Mouse (Mus musculus): ENCODE measurements around the gene Rpl3.

The Rpl3 gene

DNA sequence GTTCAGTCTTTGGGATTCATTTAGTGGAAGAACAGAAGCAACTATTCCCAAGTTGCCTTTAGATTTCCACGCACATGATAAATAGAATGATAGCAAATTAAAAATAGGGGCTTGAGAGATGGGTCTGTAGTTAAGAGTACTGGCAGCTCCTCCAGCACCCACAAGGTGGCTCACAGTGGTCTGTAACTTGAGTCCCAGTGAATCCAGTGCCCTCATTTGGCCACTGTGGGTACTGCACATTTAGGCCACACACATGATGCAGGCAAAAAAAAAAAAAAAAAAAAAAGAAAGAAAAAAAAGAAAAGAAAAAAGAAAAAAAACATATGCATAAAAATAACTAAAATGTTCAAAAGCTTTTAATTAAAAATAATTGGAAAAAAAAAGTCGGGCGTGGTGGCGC is 3.0 kb downstream of the Rpl3 start:
- peak; percentile 97 to 98 for DNase-seq (ENCODE audit: low spot score in 2 of 2)

DNA sequence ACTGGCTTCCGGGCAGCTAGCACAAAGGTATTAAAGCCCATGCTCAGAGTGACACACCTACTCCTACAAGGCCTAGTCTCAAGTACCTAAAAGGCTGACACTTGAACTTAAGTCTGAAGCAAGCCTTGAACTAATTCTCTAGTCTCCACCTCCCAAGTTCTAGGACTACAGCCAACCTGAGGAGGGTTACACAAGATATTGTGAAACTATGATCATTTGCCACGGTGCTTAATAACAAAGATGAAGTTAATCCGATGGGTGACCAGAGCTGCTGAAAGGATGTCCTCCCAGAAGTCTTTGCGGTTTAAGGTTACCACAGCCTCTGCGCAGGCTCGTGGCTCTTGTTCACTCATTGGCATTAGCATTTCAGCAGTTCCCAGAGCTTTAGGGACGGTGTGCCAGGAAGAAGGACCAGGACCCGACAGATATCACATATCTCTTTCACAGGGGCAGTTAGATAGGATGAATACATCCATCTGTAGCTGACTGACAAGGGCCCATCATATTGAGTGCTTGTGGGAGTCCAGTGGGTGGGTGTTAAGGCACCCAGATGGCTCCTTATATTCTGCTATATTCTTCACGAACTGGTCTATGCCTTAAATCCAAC is 4.2 kb downstream of the Rpl3 start:
- no peak for DNase-seq (ENCODE audit: low spot score in 2 of 2)

DNA sequence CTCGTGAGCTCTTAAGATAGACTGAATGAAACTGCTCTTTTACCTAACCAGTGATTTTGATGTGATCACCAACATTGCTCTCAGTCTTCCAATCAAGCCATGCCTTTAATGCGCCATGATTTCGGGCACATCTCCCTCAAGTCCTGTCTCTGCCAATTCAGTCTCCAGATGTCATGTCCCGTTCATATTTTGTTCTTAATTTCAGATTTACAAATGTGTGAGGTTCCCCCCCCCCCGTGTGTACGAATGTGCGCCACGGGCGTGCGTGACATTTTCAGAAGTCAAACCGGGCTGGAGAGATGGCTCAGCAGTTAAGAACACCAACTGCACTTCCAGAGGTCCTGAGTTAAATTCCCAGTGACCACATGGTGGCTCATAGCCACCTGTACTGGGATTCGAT is 7.9 kb downstream of the Rpl3 start:
- no peak for DNase-seq (ENCODE audit: low spot score in 2 of 2)

DNA sequence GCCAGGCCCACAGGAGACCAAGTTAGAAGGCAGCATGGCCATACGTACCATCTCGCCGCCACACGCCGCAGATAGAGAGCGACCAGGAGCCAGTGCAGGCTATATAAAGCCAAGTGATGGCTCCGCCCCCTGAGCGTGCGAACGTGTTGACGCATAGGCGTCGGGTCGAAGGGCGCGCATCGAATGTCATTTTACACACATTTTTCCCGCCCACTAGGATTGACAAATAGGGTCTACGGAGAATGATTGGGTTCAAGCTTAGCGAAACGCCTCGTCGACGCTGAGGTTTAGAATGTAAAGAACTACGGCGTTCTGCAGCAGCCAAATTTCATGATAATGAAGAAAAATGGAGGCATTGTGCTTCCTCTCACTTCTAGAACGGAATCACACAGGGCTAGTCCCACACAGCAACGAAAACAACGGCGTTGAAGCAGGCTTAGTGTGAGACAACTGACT is 8.4 kb downstream of the Rpl3 start:
- DNase-seq (ENCODE audit: low spot score in 2 of 2), result peak; percentile 97 to 99

DNA sequence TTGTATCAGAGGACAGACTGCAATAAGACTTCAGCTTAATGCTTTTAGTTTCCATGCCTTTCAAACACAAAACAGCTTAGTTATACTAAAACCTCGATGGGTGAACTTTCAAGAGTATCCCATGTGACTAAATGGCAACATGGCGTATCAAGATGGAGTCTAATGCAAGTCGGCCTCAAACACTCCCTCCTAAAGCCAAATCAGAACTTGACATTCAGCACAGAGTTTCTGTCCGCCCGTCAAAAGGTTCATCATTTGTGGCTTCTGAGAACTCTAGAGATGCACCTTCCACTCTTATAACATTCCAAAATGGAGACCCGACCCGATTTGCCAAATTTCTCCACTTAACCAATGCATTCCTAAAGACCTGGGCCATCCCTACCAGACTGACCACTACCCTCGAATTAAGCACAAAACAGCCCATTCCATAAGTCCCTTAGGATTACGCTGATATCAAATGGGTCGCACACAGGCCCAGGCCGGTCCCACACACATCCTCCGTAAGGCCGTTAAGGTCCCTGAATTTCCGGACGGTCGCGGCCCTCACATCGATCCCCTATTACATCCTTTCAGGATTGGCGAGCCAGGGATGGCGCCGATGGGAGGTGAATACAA is 8.9 kb downstream of the Rpl3 start:
- no peak for DNase-seq (ENCODE audit: low spot score in 2 of 2)

DNA sequence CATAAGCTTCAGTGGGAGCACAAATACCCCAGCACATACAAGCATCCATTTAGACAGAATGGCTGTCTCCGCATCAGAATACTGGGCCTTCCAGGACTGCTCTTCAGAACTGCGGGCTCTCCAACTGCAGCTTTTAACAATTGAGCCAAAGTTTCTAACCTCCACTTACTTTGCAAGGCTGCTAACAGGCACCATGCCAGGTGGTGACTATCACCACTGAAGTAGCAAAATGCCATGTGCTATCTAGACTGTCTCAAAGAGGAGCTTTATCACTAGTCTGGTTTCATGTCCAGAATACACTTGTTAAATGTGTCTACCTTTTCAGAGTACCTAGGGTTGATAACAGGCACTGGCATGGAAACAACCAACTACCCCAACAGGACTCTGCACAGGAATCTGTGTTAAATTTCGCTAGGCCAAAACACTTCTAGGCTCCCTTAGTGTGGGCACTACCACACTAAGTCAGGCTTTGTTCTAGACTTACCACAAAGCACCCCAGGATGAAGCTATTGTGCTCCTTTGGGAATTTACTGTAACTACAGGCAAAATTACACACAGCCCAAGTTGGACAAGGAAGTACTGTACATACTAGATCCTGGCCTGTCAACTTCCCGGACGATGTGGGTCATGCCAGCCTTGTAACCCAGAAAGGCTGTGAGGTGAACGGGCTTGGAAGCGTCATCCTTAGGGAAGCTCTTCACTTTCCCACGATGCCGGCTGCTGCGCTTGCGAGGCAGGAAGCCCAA is 9.7 kb downstream of the Rpl3 start:
- DNase-seq (ENCODE audit: low spot score in 2 of 2), result no peak

DNA sequence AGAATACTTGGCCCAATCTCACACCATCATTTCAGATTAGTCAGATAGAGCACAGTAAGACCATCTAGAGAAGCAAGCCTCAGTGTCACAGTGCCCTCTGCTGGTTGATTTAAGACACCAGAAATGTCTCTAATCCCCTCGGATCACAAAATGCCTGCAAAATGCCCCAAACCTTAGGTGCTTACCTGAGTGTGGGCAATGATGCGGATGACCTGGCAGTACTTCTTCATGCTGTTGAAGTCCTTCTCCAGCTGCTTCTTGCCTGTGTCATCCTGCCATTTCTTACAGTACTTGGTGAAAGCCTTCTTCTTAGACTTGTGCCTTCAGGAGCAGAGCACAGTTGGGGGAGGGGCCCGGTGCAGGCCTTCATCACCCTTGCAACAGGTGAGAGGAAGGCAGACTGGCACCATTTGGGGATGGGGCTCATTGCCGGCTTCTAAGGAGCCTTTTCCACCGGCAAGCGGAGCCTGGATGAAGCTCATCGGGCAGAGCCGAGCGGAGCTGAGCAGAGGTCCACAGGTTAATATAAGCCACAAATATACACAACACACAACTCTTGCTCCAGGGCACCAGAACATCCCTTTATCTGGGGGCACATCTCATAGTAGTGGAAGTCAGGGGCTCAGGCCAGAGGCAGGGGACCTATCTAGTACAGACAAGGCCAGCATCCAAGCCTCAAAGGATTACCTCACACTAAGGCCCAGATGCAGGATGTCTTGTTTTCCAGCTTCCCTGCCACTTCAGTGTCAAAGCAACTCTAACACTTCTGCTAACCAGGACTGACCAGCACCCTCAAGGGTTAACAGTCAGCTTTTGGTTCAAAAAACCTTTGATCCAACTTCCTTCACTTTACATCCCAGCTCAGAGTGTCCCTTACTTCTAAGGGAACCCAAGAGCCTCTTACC is 10.7 kb downstream of the Rpl3 start:
- peak in 1 of 2 experiments; percentile 36 for DNase-seq (ENCODE audit: low spot score in 2 of 2)

DNA sequence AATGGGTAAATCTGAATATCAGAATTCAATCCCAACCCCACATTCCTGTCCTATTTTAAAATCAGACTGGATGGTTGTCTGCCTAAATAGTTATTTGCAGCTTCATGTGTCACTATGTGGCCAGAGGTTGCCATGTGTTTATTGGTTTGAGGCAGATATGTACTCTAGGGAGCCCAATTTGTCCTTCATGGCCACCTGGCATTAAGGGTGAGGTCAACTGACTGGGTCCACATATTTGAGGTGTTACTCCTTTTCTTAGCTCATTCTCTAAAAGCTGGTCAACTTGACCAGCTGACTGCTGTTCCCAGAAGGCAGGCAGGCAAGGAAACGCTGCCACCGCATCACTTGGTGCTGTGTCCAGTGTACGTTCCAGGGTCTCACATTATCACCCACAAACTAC is 11.7 kb downstream of the Rpl3 start:
- DNase-seq (ENCODE audit: low spot score in 2 of 2), result no peak

DNA sequence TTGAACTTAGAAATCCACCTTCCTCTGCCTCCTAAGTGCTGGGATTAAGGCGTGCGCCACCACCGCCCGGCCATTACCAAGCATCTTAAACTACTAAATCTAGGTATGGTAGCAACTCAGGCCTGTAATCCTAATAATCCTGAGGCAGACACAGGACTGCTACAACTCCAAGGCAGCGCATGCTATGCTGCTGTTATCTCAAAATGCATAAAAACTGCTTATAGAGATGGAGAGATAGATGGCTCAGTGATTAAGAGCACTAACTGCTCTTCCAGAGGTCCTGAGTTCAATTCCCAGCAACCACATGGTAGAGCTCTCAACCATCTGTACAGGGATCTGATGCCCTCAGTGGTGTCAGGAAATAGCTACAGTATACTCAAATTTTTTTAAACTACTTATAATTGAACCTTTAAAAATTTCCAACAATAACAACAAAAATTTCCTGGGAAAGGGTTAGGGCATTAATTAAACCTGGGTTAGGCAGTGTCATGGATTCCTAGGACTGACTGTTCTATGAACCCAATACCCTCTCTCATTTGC is 12.5 kb downstream of the Rpl3 start:
- no peak for DNase-seq (ENCODE audit: low spot score in 2 of 2)

DNA sequence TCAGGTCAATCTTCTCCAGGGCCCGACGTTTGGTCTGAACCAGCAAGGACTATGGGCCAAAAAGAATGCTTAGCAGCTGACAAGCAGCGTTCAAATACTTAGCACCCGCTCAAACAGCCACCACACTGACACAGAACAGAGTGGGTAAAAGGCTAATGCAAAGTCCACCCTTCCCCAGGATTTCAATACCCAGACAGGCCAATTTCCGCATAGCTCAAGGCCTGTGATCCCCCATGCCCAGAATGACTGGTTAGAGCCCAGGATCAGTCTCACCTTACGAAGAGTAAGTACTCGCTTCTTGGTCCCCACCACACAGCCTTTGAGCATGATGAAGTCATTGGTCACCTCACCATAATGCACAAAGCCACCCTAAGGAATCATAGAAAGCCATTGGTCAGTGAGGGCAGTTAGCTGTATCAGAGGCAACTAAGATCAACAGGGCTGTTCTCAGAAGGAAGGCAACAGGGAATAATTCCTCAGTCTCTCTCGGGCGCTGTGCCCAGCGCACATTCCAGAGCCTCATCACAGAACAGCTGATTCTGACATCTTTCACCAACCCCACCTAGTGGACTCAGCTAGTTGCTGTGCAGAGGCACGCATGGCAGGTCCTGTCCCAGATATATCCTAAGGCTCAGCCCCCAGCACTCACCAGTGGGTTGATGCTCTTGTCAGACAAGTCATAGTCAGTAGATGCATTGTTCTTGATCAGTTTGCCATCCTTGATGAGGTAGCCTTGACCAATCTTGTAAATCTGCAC is 13.4 kb downstream of the Rpl3 start:
- DNase-seq (ENCODE audit: low spot score in 2 of 2), result no peak

DNA sequence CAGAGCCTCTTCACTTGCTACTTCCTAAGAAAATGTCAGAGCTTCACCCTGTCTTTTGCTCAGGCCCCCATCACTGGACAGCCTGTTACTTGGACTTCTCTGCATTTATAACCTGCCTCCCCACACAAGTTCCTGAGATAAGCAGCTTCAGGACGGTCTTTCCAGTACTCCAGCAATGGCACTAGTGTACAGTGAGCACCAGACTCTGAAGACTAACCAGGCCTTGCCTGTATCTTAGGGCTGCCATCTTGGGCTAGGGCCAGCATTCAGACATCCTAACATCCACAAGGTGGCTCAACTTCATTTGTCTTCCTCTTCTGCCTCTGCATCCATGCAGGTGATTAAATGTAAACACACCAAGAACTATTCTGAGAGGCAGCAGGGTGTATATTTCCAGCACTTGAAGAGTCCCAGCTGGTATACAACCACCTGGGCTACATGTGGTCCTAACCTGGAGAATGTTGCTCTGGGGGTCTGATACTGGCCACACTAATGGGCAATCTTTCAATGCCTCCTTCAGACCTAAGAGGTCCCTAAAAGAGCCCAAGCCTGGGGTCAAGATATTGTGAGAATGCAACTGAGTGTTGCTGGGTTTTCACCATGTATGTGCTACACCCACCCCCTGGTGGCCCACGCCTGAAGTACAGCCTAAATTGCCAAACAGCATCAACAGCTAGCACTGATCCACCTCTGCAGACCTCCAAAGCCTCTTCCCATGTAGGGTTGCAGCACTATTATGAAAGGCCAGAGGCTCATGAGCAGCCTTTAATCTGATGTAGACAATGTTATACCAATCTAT is 15.1 kb downstream of the Rpl3 start:
- peak; percentile 75 to 84 for DNase-seq (ENCODE audit: low spot score in 2 of 2)

DNA sequence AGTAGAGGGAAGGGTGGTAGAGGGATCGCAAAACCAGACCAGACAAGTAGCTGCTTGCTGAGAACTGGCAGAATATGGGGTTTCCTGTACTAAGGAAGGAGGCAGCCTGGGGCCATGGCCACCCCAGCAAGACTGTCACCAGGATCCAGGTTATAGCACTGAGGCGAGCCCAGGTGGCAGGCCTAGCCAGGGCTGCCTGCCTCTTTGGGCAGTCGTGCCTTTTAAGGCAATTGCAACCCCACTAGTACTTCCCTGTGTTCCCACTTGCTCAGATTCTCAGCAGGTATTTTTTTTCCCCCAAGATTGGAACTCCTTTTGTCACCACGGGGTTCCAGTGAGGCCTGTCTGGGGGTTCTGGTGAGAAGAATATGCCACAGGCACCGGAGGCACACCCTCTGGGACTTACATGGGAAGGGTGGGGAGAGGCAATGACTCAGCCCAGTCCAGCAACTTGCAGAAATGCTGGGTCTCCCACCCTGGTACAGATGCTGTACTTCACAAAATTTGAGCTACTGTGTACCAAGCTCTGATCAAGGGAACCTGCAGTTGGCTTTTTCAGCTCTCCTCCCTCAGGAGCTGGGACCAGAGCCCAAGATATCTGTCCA is 15.8 kb downstream of the Rpl3 start:
- DNase-seq (ENCODE audit: low spot score in 2 of 2), result no peak

DNA sequence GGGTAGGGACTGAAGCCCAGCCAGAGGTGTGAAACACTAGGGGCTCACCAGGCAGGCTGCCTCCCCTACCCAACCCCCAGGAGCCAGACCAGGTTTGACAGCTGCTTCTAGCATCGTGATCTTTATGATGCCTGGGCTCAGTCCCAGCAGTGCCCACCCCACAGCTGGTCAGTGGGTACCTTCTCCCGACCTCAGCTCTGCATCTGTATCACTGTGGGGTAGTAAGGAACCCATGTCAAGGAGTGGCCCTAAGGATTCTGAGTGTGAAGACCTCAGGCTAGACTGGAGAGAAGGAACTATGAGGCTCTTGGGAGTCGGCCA is 16.3 kb downstream of the Rpl3 start:
- DNase-seq (ENCODE audit: low spot score in 2 of 2), result no peak

DNA sequence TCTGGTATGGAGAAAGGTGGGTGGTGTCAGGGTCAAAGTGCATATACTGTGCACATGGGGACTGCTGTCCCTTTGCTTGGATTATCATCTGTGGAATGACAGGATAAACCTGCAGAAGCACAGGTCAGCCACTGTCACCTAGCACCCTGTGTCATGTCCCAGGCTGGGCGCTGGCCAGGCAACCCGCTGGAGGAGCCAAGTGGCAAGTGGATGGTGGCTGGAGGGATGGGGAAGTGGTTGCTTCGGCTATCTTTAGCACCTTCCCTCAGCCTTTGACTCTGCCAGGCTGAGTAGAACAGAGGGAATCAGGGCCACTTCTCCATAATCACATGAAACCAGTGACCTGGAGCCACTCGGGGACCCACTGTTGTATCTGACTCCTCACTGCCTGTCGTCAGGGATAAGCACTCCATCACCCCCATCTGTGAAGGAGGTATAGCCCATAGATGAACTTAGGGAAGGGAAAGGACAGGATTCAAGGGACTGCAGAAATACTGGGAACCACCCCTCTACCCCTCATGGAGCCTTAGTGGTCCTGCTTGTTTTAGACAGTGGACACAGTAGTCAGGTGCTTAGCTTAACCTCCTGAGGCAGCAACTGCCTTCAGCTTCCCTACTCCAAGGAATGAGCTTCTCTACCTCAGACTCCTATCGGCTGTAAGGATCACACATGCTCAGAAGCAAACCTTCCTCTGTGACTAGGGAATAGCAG is 16.9 kb downstream of the Rpl3 start:
- DNase-seq (ENCODE audit: low spot score in 2 of 2), result no peak

DNA sequence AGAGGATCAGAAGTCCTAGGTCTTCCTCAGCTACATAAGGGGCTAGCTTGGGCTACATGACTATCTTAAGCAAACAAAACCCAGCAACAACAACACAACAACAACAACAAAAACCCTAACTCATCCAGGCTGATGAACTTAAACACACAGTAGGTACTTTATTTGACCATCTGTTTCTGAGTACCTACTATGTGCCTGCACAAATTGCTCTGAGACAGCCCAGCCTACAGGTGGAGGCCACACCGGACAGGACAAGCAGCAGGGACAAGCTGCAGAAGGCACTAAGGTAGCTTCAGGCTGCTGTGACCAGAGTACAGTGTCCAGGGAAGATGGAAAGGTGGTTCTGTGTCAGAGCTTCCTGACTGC is 18.4 kb downstream of the Rpl3 start:
- DNase-seq (ENCODE audit: low spot score in 2 of 2), result no peak

DNA sequence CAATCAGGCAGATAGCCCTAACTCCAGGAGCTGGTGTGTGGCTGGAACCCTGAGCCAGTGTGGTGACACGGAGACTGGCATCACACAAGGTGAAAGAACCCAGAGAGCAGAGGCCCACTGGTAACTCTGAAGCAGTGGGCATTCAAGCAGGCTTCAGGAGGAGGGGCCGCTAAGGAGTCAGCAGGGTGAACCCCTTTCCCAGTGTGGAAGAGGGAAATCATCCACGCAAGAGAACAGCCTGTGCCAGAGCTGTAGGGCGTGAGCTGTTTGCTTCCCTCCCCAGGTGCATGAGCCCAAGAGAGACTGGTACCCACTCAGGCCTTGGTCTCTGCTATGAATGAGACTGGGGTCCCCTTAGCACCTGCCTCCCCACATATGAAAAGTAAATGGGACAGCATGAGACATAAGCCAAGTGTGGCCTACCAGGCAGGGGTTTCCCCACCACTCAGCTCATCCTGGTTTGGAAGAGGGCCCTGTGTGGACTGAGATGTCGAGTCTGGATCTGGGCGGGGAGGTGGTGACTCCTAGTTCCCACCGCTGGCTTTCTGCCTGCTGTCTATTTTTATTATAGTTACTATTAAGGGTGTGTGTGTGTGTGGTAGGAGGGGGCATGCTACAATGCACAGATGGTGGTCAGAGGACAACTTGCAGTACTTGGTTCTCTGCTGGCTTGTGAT is 19.0 kb downstream of the Rpl3 start:
- no peak for DNase-seq (ENCODE audit: low spot score in 2 of 2)

DNA sequence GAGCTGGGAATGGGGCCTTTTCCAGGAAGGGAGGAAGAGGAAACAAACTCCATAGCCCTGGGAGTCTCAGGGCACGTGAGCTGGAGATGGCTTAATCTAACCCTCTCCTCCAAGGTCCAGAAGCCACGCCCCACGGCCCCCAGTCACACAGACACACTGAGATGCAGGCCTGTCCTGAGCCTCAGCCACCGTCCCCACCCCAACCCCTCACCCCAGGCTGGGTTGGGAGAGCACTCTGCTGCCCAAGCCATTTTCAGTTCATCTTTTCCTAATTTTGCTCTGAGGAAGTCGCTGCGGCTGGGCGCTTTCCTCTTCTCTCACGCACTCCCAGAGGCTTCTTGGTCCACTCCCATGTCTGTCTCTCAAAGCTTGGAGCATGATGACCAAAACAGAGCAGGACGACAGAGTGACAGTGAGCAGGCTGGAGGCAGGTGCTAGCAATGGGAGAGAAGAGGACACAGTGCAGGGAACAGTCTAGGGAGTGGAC is 19.7 kb downstream of the Rpl3 start:
- peak in 1 of 2 experiments; percentile 37 for DNase-seq (ENCODE audit: low spot score in 2 of 2)

DNA sequence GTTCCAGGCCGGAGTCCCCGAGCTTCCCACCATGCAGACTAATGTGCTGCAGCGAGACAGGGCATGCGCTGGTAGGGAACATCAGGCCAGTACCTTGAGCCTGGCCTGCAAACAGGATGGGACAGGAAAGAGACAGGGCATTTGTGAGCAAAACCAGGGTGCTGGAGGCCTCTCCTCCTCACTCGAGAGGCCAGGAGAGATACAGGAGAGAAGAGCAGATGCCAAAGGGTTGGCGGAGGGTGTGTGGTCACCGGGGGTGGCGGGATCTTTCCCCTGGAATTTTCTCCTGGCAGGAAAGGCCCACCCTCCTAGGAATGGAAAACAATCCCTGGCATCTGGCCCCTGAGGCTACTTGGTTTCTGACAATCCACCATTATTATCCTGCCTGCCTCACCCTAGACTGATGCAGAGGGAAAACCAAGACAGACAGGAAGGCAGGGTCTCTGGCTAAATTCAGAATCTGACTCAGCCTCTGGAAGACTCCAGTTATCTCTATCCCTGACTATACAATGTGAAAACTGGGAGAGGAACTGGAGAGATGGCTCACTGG is 21.5 kb downstream of the Rpl3 start:
- DNase-seq (ENCODE audit: low spot score in 2 of 2), result no peak
